Mouse (Mus musculus) mouse embryonic stem cell (cell line): ENCODE measurements around the gene Slc30a9.

Experiments
- in situ Hi-C, 2 experiments: fragments of 300-500 bp; cut with MboI; formaldehyde crosslinking; loops; 1 replicate in 1 of 2; 3 replicates in 1 of 2; pipeline ENCODE4 v1.14.3; 2019 to 2020; ENCODE audit warnings: low sequenced_read_pairs in 2 of 2, low pct_unique_long_range_greater_than_20kb in 1 of 2, mixed read lengths in 1 of 2; ENCODE audit not compliant: unreplicated experiment in 1 of 2

Gene Slc30a9

DNA sequence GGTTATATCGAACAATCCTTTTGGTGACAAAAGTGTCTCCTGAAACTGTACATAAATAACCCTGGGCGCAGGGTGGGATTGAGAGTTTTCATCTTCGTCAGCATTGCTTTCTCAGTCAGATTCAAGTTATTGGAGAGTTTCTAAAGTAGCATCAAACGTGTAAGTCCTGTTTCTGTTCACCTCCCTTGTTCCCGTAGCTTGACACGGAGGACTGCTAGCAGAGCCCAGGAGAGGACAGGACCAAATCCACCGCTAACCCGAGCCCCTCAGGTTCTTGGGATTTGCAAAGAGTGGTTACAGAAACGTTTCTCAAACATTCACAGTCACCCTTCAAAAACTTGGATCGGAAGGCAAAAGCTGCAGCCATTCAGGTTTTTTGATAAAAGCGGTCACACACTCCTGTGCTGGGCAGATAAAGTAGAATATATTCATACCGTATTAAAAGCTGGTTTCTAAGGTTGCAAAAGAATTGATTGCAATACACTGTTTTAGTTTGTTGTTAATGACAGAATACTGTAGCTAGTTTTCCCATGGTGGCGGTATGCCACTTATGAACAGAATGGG, 986 bp downstream of the Slc30a9 start:
- in situ Hi-C loops, result no loop called here

- in situ Hi-C loops, result no loop called here
Observed at GRCm38 (mm10) chr5:67311811-67312521, 5.2 kb downstream of the Slc30a9 start.

DNA sequence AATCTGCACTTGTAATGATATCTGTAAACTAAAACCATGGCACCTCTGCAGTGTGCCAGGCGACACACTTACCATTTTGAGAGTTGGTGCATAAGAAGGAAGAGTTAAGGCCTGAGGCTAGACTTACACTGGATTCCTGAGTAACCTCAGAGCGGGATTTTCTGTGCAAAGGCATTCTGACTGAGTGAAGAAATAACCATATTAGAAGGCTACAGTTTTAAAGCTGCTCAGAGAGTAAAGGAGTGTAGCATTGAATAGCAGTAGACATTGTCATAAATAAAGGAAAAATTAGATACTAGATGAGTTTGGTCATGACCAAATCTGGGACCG, 5.7 kb downstream of the Slc30a9 start:
- in situ Hi-C loops, result no loop called here

DNA sequence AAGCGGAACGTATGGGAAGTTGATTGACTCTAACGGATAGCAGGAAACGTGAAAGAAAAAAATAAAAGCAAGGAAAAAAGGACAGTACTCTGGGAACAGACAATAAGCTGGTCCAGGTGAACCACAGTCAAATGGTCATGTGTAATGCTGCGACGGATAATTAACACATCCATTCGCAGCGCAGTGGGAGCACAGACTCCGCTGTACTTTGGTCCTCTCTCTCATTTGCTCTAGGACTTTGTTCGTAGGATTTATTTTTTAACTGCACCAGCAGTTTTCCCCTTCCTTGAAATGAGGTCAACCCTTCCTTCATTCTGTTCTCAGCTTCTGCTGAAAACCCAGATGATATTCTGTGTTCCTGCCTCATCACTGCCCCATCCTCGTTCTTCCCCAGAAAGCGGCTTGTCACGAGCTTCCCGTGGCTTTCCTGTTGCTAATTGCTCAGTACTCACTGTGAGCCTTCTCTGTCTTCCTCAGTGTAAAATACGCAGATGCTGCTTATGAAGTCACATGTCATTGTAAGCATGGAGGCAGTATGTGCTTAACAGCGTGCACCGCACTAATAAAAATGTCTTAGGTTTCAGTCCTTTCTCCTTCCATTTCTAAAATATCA, 15.0 kb downstream of the Slc30a9 start:
- in situ Hi-C loops, result no loop called here

- in situ Hi-C loops, result no loop called here
Observed at GRCm38 (mm10) chr5:67324032-67324431, 17.3 kb downstream of the Slc30a9 start.

GRCm38 (mm10) chr5:67340811-67341210, 34.1 kb downstream of the Slc30a9 start:
- in situ Hi-C loops, result no loop called here

- in situ Hi-C loops, result no loop called here
Observed at GRCm38 (mm10) chr5:67347060-67347459, 40.3 kb downstream of the Slc30a9 start.

GRCm38 (mm10) chr5:67348949-67349348, 42.2 kb downstream of the Slc30a9 start:
- in situ Hi-C loops, result no loop called here

GRCm38 (mm10) chr5:67362316-67362715, 55.6 kb downstream of the Slc30a9 start:
- in situ Hi-C loops, result no loop called here

DNA sequence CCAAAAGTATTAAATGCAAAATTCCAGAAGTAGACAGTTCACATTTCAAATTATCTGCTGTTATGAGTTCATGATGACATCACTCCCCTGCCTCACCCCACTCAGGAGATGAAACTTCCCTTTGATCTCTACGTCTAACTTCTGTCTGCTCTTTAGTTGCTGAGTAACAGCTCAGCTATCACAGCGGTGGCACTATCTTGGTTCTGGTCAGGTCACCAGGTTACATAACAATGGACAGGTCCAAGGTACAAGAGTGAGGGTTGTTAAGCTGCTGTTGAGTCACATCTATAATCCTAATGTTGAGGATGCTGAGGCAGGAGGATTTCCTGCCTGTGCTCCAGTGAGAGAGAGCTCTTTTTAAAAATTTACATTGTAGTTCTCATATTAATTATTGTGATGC, 56.2 kb downstream of the Slc30a9 start:
- in situ Hi-C loops, result no loop called here

- in situ Hi-C loops, result no loop called here
Observed at GRCm38 (mm10) chr5:67377044-67377621, 70.4 kb downstream of the Slc30a9 start.

GRCm38 (mm10) chr5:67381690-67382089, 74.9 kb downstream of the Slc30a9 start:
- in situ Hi-C loops, result no loop called here

GRCm38 (mm10) chr5:67382556-67382955, 75.8 kb downstream of the Slc30a9 start:
- in situ Hi-C loops, result no loop called here

GRCm38 (mm10) chr5:67393951-67394350, 87.2 kb downstream of the Slc30a9 start:
- in situ Hi-C loops, result no loop called here

- in situ Hi-C loops, result no loop called here
Observed at GRCm38 (mm10) chr5:67395211-67395851, 88.6 kb downstream of the Slc30a9 start.

- in situ Hi-C loops, result no loop called here
Observed at GRCm38 (mm10) chr5:67397186-67397585, 90.4 kb downstream of the Slc30a9 start.

GRCm38 (mm10) chr5:67399876-67400607, 93.3 kb downstream of the Slc30a9 start:
- in situ Hi-C loops, result no loop called here

DNA sequence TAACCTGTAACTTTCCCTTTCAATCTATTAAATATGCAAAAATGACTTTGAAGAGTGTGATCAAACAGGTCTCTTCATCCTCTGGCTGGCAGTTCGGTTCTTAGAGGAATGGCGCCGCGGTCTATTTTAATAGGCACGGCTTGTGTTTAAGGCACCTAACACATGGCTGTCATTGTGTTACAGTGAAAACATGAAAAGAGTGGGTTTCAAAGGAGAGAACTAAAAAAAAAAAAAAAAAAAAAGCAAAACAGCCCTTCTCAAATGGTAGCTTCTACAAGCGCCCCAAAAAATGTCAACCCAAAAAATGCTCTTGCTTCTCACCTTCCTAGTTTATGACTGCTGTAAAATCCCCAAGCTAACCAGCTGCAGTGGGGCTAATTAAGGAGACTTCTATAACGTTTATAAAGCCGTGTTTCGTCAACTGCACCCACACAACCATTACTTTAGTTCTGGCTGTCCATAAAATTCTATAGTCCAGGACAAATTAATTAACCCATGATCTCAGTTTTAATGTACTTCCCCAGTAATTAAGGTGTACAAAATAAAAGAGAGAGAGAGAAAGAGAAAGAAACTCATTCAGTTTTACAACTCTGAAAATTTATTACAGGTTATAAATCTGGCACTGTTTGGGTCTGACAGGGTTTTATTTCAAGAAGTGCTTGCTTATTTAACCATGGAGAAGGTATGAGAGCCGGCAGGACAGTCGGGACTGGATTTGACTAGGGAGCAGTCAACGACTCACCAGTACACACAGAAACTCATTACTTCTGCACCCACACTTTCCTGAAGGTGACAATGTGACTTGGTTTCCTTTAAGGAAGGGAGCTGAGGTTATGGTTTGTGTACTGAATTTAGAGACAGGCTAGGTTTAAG, 94.1 kb downstream of the Slc30a9 start:
- in situ Hi-C loops, result no loop called here
